Mouse (Mus musculus) erythroblast, embryonic 14.5 days (primary cell): Measurements from ENCODE around the gene Rbck1.

Experiments used
- GATA1 ChIP-seq: IDR thresholded peaks from 2 replicates; pipeline ENCODE4 v1.6.1; 2012; ENCODE audit warnings: low read length, inconsistent platforms, mixed read lengths
- TAL1 ChIP-seq: IDR thresholded peaks from 3 replicates; pipeline ENCODE4 v1.6.1; 2012; ENCODE audit warnings: low read length, inconsistent platforms, mixed read lengths

DNA sequence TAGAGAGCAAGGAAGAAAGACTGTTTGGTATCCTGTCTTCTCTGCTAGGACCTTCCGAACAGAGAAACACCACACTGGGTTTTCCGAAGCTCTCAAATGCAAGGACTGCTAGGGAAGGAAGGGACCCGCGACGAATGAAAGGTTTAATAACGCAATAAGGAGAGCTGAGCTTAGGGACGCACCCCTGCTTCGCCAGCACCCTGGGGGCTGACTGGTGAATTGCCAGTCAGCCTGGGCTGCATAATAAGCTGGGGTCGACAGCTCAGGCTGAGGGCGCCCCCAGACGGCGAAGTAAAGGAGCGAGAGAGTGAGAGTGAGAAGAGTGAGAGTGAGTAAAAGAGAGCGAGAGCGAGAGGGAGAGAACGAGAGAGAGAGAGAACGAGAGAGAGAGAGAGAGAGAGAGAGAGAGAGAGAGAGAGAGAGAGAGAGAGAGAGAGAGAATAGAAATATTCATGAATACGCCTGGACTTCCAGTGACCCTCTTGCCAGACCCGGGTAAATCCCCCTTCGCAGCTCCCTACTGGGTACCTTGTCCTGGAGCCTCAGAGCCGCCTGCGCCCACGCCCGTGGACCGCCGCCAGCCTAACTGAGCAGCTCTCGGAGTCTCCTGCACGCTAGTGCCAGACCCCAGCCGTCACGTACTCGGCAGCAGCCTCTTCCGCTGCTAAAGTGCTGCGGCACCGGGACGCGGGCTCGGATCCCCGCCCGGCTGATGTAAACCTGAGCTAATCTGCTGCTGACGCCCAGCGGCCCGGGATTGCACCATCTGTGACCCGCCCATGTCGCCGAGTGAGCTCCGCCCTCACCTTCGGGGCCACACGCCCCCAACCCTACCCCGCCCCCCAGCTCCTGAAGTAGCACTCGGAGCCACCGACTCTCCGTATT is 11.1 kb upstream of the Rbck1 start, which contains the start of gene Trib3:
- TF ChIP-seq TAL1 (no peak), GATA1 (no peak)
